Mouse (Mus musculus) kidney, adult 2 months (tissue): ENCODE results near the gene Atf5.

Experiments used
- CTCF ChIP-seq: fragments of 200-500 bp; conservative IDR thresholded peaks from 2 replicates; pipeline ENCODE4 v1.5.1; 2011; ENCODE audit warnings: low read depth, mild to moderate bottlenecking, control low read depth, low read length, moderate library complexity, mixed read lengths; ENCODE audit not compliant: insufficient read depth, insufficient read length
- POLR2A ChIP-seq: fragments of 200-500 bp; IDR thresholded peaks from one replicate; pipeline ENCODE4 v1.6.1; 2011; ENCODE audit warnings: low read depth, low read length, control low read depth

- no peak for TF ChIP-seq CTCF
- TF ChIP-seq POLR2A = no peak
Measured at GRCm38 (mm10) chr7:44817441-44817840, 983 bp upstream of the Atf5 start.
